Mouse (Mus musculus) thymus, postnatal 10 days (tissue): Measurements from ENCODE around the gene Acoxl.

Experiments used
- DNase-seq, 2 experiments: peaks; one replicate each; pipeline ENCODE4 v3.0.0; 2021; ENCODE audit warnings: low spot score in 2 of 2

Acoxl gene

DNA sequence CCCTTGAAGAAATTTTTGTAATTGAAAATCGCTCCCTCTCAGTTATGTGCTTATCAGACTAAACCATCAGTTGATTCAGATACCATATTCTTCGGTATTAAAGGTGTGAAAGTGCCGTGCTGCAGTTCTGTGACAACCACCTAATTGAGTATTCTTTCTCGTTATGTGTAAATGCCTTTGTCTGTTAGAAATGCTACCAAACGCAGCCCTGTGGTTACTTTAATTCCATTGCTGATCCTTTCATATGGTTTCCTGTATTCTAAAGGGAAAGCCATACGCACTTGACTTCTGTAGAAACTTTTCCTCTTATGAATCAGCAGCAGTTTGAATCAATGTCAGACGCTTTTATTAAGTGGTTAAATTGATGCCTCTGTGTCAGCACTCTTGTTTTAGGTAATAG, 278.9 kb downstream of the Acoxl start:
- no peak for DNase-seq

DNA sequence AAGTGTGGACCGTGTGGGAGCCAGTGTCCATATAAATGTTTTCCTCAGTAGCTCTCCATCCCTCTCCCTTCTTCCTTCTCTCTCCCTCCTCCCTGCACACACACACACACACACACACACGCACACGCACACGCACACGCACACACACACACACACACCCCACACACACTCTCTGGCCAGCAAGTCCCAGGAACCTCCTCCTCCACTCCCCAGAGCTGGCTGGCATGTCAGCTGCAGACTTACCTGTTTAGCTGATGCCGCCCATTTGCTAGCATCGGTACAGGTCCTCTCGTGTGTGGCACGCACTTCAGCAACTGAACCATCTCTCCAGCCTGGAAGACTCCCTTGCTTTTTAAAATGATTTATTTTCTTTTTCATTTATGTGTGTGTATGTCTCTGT, 280.3 kb downstream of the Acoxl start:
- no peak for DNase-seq

DNA sequence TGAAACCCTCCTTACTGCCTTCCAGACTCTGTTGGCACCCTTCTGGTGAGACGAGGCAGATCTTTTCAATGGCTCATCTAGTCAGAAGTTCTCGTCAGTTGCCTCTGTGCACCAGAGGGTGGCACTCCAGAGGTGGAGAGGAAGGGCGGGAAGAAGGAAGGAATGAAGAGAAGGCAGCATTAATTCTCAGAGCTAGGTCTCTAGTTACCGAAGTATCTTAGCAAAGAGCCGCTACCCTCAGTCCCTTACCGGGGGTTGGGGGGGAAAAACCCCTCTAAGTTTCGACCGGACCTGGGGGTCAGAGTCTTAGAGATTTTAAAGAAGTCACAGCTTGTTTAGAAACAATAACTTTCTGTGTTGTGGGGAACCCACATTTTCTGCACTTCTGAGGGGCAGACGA, 283.8 kb downstream of the Acoxl start:
- DNase-seq, result peak; percentile 60 to 75

DNA sequence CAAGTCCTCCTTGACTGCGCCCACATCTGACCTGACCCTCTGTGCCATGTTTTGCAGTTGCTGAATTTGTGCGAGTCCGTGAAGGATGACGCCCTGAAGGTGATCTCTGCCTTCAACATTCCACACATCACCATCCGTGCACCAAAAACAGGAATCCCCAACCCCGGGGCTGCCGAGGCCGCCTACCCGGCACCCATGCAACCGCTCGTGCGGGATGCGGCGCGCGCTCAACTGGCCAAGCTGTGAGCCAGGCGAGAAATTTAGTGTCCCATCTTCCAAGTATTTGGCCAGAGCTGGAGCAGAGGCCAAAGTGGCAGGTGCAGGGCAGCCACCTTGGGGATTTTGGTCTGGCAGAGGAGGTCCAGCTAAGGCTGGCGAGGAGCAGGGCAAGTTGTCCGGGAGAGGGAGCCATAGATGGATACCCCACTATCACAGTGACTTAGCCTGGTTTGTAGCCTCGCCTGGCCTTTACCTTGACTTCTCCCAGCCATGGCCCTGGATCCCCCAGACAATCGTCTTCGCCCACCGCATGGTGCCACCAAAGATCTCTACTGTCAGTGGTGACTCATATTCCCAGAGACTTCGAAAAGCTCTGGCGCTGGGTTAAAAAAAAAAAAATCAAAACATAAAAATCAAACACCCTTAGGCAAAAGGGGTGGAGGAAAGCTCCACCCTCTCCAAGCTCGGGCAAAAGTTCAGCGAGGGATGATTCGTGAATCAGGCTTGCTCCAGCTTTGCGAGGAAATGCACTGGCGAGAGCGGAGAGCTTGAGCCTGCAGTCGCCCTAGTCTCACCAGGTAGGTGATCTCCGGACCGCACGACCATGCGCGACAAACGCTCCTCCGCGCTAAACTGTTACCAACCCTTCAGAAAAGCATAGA, 284.5 kb downstream of the Acoxl start:
- peak; percentile 13 to 22 for DNase-seq

DNA sequence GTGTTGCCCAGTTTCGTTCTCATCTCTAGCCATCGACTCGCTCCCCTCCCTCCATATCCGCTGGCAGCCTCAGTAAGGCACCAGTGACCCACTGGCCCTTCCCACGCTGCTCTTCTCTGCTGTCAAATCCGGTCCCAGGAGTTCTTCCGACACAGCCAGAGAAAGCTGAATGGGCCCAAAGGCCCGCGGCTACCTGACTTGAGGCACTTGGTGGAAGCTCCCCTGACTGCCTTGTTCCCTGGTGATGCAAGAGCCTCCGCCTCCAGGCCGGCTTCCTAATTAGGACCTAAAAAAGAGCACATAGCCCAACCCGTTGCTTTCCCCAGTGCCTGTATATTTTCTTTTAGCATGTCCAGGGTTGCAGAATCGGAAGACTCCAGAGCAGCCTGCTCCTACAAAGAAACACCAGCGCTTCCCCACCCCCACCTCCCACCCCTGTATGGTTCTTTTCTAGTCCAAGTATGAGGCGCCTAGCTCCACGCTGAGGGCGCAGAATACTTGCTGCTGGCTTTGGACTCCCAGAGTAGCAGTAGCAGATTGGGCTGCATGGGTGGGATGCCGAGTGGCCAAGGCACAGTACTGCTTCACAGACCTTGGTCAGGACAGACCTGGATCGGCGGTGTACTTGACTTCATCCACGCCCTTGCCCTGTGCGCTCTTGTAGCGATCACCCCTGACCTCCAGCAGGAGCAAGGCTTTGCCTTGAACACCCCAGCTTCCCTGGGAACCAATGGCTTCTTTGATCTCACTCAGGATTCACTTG, 285.4 kb downstream of the Acoxl start:
- no peak for DNase-seq

DNA sequence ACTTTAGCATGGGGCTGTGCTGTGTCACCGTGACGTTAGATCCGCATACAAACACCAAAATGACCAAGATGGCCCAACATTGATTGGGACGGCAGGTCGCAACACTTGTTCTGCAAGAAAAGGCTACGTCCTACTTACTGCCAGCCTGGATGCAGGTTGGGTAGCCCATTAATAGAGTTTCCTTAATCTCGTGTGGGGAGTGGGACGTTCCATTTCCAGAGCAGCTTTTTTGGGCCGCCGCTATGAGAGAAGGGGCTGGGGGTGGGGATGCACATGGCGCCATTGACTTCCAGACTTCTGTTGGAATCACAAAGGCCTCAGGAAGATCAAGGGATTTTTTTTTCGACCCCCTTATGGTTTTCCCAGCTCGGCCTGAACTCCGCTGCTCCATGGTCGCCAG, 286.0 kb downstream of the Acoxl start:
- DNase-seq, result no peak

DNA sequence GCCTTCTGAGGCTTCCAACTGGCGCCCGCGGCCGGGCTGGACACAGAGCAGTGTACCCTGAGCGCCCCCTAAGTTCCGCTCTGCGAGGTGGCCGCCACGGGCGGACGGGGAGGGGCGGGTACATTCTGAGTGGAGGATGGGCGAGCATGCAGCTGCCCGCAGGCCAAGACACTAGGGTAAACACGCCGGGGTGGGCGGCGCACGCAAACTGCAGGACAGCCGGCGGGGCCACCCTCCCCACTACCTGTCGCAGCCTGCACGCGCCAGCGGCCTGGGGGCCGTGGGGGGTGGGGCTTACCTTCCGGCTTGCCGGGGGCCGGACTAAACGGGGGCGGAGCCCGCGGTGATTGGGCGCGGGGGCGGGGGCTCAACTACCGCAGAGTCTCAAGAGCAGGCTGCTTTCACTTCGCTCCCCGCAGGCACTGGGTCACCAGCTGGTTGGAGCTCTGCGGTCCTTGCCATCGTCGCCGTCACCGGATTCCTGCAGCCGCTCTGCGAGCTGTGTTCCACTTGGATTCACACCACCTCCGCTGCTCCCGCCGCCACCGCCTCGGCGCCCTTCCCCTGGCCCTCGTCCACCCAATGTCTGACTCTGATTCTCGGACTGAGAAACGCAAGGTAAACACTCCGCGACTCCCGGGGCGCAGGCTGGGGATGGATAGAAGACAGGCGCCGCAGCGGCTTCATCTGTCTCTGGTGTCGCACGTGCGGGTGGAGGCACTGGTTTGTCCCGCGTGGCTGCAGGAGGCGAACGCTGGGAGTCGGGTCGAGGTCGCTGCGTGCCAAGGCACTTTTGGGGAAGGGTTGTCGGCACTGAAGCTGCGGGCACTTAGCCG, 287.2 kb downstream of the Acoxl start, which contains the start of gene Bcl2l11:
Gene Bcl2l11 (plus strand): TSS at position 404 of the 836 bp plus-strand sequence.
- peak; percentile 97 to 98 for DNase-seq

DNA sequence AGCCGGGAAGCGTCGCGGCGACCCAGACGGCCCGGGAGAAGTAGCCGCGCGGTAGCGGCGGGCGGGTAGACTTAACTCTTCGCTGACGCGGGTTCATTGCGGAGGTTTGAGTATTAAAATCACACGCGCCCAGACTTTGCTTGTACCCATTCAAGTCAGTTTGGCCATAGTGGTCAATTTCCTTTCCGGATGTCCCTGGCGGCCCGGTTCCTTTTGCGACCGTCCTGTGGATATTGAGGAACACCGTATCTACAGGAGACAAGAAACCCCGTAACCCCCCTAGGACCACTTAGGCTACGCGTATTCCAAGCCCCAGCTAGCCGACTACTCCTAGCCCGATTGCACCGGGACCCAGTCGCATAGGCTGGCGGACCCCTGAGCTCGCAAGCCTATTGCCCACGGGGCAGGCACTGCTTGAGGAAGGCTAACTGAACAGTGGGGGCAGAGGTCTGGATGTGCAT, 287.9 kb downstream of the Acoxl start:
- DNase-seq, result peak in 1 of 2 experiments; percentile 35

DNA sequence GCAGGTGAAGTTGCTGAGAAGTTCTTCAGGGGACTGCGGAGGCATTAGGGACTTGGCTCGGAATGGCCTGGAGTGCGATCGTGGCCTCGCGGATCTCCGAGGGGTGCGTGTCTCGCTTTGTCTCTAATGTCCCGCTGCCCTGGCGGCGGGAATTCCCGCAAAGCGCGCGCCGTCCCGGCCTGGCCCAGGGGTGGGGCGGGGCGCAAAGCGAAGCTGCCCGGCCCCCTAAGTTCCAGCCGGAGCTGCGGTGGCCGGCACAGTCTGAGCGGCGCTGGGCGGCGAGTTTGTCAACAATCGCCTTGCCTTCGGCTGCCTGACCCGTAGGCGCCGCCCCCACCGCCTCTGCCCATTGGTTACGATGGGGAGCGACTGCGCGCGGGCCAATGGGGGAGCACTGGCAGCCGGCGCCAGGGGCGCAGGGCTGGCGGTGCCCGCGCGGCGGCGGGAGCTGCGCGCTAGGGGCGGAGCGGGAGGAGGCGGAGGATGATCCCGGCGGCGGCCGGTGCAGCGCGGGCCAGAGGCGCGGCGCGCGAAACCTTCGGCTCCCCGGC, 288.5 kb downstream of the Acoxl start:
- peak; percentile 89 to 90 for DNase-seq

DNA sequence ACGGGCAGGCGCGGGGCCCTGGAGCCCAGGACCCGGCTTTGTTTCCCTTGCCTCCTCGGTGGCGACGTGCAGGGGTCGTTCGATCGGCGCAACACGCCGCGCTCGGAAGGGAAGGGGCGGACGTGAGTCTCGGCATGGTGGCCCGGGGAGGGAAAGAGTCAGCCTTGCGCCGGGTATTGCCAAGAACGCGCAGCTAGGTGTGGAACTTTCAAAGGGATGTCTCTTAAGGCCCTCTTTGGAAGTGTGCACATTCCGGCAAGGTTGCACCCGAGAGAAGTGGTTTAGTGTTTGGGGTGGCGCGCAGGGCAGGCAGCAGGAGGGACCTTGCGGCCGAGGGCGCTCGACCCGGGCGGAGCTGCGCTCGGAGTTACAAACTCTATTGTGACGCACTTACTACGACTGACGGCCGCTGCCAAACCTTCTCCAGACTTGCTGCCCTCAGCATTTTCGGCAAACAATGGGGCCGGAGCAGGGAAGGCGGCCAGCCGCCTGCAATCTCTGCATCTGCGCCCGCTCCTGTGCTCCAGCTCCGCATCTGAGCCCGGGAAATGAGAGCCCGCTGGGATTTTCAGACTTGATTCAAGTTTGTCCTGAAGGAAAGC, 289.1 kb downstream of the Acoxl start:
- DNase-seq, result peak; percentile 45

DNA sequence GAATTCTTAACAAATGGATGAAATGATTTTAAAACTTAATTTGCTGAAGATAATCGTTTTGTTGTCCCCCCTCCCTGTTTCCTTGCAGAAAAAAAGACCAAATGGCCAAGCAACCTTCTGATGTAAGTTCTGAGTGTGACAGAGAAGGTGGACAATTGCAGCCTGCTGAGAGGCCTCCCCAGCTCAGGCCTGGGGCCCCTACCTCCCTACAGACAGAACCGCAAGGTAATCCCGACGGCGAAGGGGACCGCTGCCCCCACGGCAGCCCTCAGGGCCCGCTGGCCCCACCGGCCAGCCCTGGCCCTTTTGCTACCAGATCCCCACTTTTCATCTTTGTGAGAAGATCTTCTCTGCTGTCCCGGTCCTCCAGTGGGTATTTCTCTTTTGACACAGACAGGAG, 289.9 kb downstream of the Acoxl start:
- DNase-seq, result no peak

DNA sequence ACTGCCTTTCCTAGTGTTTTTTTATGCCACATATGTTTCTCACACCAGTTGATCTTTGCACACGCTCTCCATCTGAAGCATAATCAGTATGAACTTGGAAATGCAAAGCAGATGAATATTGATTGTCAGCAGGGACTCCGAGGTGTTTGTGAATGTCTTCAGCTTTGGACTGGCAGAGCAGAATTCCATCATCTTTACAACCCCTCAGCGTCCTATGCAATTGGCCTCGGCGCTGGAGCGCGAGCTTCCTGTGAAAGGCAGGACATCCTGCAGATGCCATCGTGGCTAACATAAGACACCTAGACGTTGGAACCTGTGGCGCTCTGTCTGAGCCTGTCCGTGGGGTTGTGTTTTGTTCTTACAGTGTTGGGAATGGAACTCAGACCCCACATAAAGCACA, 292.8 kb downstream of the Acoxl start:
- no peak for DNase-seq

DNA sequence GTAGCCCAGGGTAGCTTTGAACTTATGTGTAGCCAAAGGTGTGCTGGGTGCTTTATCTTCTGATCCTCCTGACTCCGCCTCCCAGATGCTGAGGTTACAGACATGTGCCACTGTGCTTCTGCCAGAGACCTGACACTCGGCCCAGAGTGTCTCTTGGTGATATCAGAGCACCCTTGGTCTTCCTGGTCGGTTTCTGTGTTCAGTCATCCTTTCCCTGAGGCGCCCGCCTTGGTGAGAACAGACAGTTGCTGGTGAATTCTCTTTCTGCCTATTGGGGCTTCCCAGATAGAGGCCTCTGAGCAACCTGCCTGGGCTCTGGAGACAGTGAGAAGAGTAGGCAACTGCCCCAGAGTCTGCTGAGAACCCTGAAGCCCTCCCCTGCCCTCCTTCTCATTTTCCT, 294.0 kb downstream of the Acoxl start:
- no peak for DNase-seq

DNA sequence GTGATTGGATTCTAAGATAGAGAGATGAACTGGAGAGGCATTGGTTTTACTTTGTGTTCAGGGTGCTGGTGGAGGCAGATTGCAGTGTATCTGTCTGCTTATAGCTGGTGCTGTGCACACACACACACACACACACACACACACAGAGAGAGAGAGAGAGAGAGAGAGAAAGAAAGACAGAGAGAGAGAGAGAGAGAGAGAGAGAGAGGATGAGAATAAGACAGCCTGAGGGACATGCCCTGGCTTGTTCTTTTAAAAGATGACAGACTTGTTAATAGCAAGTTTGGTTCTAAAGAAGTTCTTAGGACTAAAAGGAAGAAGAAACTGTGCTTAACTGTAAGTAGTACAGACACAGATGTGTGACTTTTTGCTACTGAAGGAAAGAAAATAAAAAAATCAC, 295.2 kb downstream of the Acoxl start:
- no peak for DNase-seq

DNA sequence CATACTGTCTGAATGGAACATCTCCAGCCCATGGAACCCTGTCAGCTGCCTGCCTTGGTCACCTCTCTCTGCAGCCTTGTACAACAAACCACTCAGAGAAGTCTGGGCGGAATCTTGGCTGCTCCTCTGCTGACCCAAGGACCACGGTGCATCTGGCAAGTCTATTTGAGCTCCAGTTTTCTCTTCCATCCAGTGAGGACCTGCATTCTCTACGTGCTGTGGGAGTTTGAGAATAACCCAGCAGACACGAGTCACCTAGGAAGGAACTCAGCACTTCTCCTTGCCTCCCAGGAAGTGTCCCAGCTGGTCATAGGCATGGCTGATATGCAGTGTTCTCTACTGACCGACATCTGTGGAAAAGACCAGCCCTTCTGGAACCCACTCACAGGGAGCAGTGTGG, 295.8 kb downstream of the Acoxl start:
- DNase-seq, result no peak

DNA sequence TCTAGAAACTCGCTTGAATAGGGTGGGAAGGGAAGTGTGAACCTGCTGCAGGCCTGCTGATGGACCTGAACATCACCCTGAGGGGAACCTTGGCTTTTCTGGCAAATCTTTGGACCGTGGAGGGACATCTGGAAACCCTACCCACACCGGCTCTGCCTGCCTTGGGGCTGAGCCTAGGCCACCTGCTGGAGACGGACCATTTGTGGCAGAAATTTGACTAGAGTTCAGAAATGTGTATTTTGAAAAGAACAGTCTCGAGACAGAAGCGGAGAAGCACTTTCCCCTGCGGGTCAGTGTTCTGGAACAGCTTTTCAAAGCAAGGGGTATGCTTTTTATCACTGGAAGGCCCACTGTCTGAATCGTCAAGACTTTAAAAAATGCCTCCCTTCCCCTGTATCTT, 296.3 kb downstream of the Acoxl start:
- DNase-seq, result no peak

DNA sequence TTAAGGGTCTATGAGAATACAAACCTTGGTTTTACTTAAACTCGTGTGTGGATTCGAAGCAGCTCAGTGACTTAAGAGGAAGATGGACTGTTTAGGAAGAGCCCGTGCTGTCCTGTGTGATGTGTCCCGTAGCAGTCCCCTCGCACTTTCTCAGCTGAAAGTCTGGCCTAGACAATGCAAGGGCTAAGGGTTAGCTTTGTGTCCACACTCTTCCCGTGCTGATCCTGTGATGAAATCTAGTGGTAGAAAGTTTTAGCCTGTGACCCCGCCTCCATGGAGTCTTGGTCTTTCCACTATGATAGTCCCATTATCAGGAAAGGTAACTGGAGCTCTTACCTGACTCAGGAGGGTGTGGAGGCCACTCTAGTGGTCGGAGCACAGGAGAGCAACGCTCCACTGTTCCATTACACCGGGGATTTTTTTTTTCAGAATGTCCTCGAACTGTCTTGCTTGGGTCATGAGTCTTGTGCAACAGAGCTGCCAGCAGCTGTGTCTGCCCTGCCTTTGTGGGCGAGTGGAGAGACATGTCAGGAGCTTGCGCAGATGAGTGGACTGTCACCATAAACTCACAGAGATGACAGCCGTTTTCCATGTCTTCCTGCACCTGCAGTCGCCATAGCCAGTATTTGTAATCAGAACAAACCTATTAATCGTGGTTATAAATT, 298.2 kb downstream of the Acoxl start:
- no peak for DNase-seq

DNA sequence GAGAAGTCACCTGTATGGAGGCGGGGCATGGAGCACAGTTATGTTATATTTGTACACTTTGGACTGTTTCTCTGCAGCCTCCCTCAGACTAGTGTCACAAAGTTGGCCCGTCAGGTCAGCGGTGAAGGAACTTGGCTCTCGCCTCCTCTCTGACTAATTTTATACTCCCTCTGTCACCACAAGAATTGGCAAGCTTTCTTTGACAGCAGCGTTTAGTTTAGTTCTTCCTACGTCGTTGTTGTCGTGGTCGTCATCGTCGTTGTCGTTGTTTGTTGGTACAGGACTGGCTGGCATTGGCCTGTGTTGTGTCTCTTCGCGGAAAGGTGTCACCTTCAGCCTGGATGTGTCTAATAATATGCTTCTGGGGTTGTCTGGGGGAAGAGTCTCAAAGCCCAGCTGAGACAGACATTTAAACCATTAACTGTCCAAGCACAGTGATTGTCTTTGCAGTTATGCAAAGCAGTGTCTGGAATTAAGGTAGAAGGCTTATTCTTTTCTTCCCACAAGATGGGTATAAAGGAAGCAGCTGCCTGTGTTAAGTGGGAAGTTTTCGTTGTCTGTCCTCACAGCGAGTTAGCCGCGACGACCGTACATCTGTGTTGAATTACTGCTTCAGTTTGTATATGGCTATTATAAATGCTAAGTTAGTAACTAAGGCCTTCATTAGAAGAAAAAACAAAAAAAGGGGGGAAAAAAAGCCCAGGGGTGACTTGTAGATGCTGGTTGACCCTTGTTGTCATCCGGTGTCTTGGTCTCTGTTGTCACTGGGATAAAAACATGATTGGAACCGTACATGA, 299.0 kb downstream of the Acoxl start:
- no peak for DNase-seq

DNA sequence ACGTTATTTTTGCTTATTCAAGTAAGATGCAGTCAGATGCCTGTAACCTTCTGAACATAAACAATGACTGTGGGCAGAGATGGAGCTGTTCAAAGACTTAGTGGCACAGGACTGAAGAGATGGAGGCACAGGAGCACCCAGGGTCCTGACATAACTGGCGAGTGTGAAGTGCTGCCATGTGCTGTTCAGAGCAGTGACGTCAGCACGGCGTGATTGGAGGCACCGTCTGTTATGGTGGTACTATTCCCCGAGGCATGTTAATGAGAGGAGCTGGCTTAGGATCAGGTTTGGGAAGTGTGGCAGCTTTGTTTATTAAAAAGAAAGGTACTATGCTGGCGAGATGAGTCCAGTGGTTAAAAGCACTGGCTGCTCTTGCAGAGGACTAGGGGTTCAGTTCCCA, 300.2 kb downstream of the Acoxl start:
- no peak for DNase-seq

DNA sequence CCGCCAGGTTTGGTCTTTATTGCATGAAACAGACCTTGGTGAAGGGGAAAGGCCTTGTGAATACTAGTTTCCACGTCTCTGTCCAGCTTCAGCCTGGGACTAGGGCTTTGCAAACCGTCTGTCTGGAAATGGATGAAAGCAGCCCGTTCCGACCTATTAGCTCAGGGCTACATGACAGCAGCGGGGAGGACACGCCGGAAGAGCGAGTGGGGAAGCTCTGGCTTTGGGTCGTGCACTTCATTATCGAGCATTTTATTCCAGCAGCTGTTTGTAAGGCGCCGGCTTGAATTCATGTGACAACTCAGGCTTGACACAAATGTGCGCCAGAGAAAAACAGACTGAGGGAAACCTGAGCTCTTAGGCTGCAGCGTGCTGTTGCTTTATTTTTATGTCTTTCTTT, 301.1 kb downstream of the Acoxl start:
- no peak for DNase-seq
